Mouse (Mus musculus) lung, adult 2 months (tissue): ENCODE results near the gene Mbnl1. TPM values are rescaled to one million over a fixed set of nuclear protein-coding genes. Genes with fewer than 3 reads are reported as not detected.

ENCODE experiments used
- DNase-seq: peaks from one replicate; pipeline ENCODE4 v3.0.0; 2022
- H3K4me1 ChIP-seq: fragments of 200-500 bp; 2 replicates; pipeline ENCODE4 v1.6.1; 2011; ENCODE audit warnings: low read length; ENCODE audit not compliant: control insufficient read depth, insufficient read depth
- H3K4me3 ChIP-seq: fragments of 200-500 bp; replicated peaks from 2 replicates; pipeline ENCODE3; 2011; ENCODE audit warnings: low read depth, mild to moderate bottlenecking, control low read depth, low read length; ENCODE audit errors: extremely low read depth
- CTCF ChIP-seq: fragments of 200-500 bp; IDR thresholded peaks from 2 replicates; pipeline ENCODE4 v1.5.1; 2011; ENCODE audit warnings: mild to moderate bottlenecking, low read length, control low read depth; ENCODE audit not compliant: insufficient read depth
- POLR2A ChIP-seq: fragments of 200-500 bp; IDR thresholded peaks from 2 replicates; pipeline ENCODE4 v1.6.1; 2011; ENCODE audit warnings: low read depth, mild to moderate bottlenecking, control low read depth, low read length, borderline replicate concordance; ENCODE audit errors: extremely low read depth
- WGBS: fragments of 180-500 bp; shearing (Covaris S2); methylation state at CpG from one replicate; pipeline ENCODE4 v1.1.7; 2018; 5-methylcytosine and 5-hydroxymethylcytosine counted together
- polyA plus RNA-seq: library from polyadenylated mRNA; depleted of rRNA; stranded (reverse); fragments of >200 nt; gene quantifications from 2 replicates; pipeline ENCODE4 v1.2.3, GENCODE M21; 2012

Gene Mbnl1
- polyA plus RNA-seq, 1 experiment: 103 TPM

- Histone ChIP-seq H3K4me3 (no peak overlapping the region), H3K4me1 (peaks cover 47% of the 10 kb centered on the region)
- WGBS: 13% methylated on average over 2 of the region's 2 CpGs
- DNase-seq: no peak
- TF ChIP-seq CTCF (no peak), POLR2A (no peak)
Observed at GRCm38 (mm10) chr3:60513746-60514145, 41.1 kb downstream of the Mbnl1 start.

GRCm38 (mm10) chr3:60515430-60515829, 42.8 kb downstream of the Mbnl1 start:
- TF ChIP-seq CTCF: no peak
- H3K4me1 ChIP-seq: peaks cover 39% of the 10 kb centered on the region
- H3K4me3 ChIP-seq: no peak overlapping the region
- no peak for DNase-seq

GRCm38 (mm10) chr3:60516054-60516674, 43.5 kb downstream of the Mbnl1 start:
- DNase-seq: peak; percentile 70

GRCm38 (mm10) chr3:60517234-60517787, 44.7 kb downstream of the Mbnl1 start:
- WGBS: 43% methylated on average over 3 of the region's 3 CpGs
- no peak for DNase-seq

More at GRCm38 (mm10) chr3:60516054-60516674, 43.5 kb downstream of the Mbnl1 start:
- Histone ChIP-seq H3K4me3 (no peak overlapping the region), H3K4me1 (peaks cover 33% of the 10 kb centered on the region)
- WGBS: 13% methylated on average over 12 of the region's 12 CpGs
- TF ChIP-seq CTCF (peak; percentile 92), POLR2A (no peak)

GRCm38 (mm10) chr3:60519337-60519736, 46.7 kb downstream of the Mbnl1 start:
- no peak for DNase-seq
- TF ChIP-seq CTCF (no peak), POLR2A (no peak)
- Histone ChIP-seq H3K4me3 (no peak overlapping the region), H3K4me1 (peaks cover 17% of the 10 kb centered on the region)
- 36% methylated on average over 3 of the region's 3 CpGs for WGBS

More at GRCm38 (mm10) chr3:60517234-60517787, 44.7 kb downstream of the Mbnl1 start:
- TF ChIP-seq POLR2A: no peak
- no peak for TF ChIP-seq CTCF
- peaks cover 26% of the 10 kb centered on the region for H3K4me1 ChIP-seq
- no peak overlapping the region for H3K4me3 ChIP-seq

GRCm38 (mm10) chr3:60524127-60524526, 51.5 kb downstream of the Mbnl1 start:
- DNase-seq: no peak

GRCm38 (mm10) chr3:60531286-60531685, 58.7 kb downstream of the Mbnl1 start:
- 25% methylated on average over 5 of the region's 5 CpGs for WGBS
- Histone ChIP-seq H3K4me1 (peaks cover 24% of the 10 kb centered on the region), H3K4me3 (no peak overlapping the region)
- no peak for TF ChIP-seq CTCF
- no peak for TF ChIP-seq POLR2A
- DNase-seq: no peak

More at GRCm38 (mm10) chr3:60524127-60524526, 51.5 kb downstream of the Mbnl1 start:
- H3K4me3 ChIP-seq: no peak overlapping the region
- TF ChIP-seq CTCF (no peak), POLR2A (no peak)
- 66% methylated on average over 1 of the region's 1 CpGs for WGBS
- H3K4me1 ChIP-seq: peaks cover 18% of the 10 kb centered on the region

GRCm38 (mm10) chr3:60531826-60532225, 59.2 kb downstream of the Mbnl1 start:
- no peak for TF ChIP-seq CTCF
- no peak for TF ChIP-seq POLR2A
- no peak for DNase-seq
- 42% methylated on average over 2 of the region's 2 CpGs for WGBS
- peaks cover 21% of the 10 kb centered on the region for H3K4me1 ChIP-seq
- no peak overlapping the region for H3K4me3 ChIP-seq

- 20% methylated on average over 3 of the region's 3 CpGs for WGBS
- Histone ChIP-seq H3K4me1 (peaks cover 13% of the 10 kb centered on the region), H3K4me3 (no peak overlapping the region)
- no peak for DNase-seq
- no peak for TF ChIP-seq POLR2A
- no peak for TF ChIP-seq CTCF
Observed at GRCm38 (mm10) chr3:60535224-60535623, 62.6 kb downstream of the Mbnl1 start.

- no peak overlapping the region for H3K4me3 ChIP-seq
- TF ChIP-seq POLR2A (no peak), CTCF (no peak)
- no peak for DNase-seq
- WGBS: 32% methylated on average over 2 of the region's 2 CpGs
- peaks cover 15% of the 10 kb centered on the region for H3K4me1 ChIP-seq
Observed at GRCm38 (mm10) chr3:60537063-60537462, 64.4 kb downstream of the Mbnl1 start.
